Mouse (Mus musculus) embryonic facial prominence, embryonic 15.5 days (tissue): ENCODE results near the gene Tmprss13. TPM values are rescaled to one million over a fixed set of nuclear protein-coding genes. Genes with fewer than 3 reads are reported as not detected.

Experiments used
- ATAC-seq: fragments of 200-750 bp; cut with Nextera tagmentation; 2 replicates; pipeline ENCODE4 v1.8.0; 2017; ENCODE audit warnings: low read depth, moderate TSS enrichment; ENCODE audit not compliant: insufficient number of reproducible peaks, low FRiP score, low TSS enrichment
- H3K27ac ChIP-seq: fragments of 300-500 bp; sonication (generic); replicated peaks from 2 replicates; pipeline ENCODE4 v1.5.1; 2015; ENCODE audit warnings: mild to moderate bottlenecking, inconsistent platforms
- H3K27me3 ChIP-seq: fragments of 300-500 bp; sonication (generic); 2 replicates; pipeline ENCODE4 v1.6.1; 2015; ENCODE audit warnings: inconsistent platforms
- H3K36me3 ChIP-seq: fragments of 300-500 bp; sonication (generic); 2 replicates; pipeline ENCODE4 v1.6.1; 2015; ENCODE audit warnings: mild to moderate bottlenecking, inconsistent platforms
- H3K4me1 ChIP-seq: fragments of 300-500 bp; sonication (generic); 2 replicates; pipeline ENCODE4 v1.6.1; 2015; ENCODE audit warnings: inconsistent platforms
- H3K4me2 ChIP-seq: fragments of 300-500 bp; sonication (generic); replicated peaks from 2 replicates; pipeline ENCODE4 v1.6.1; 2015; ENCODE audit warnings: mild to moderate bottlenecking, inconsistent platforms
- H3K4me3 ChIP-seq: fragments of 300-500 bp; sonication (generic); replicated peaks from 2 replicates; pipeline ENCODE4 v1.5.1; 2015; ENCODE audit warnings: mild to moderate bottlenecking, inconsistent platforms
- H3K9ac ChIP-seq: fragments of 300-500 bp; sonication (generic); 2 replicates; pipeline ENCODE4 v1.6.1; 2015; ENCODE audit warnings: inconsistent platforms
- H3K9me3 ChIP-seq: fragments of 300-500 bp; sonication (generic); replicated peaks from 2 replicates; pipeline ENCODE4 v1.6.1; 2016; ENCODE audit warnings: inconsistent platforms
- WGBS: fragments of 180-500 bp; shearing (Covaris S2); methylation state at CpG from one replicate; pipeline ENCODE4 v1.1.7; 2015; 5-methylcytosine and 5-hydroxymethylcytosine counted together
- polyA plus RNA-seq: library from polyadenylated mRNA; unstranded; fragments of >200 nt; fragmentation: Nextera tagmentation; extraction: Ambion mirVana; gene quantifications from 2 replicates; pipeline ENCODE4 v1.2.1, GENCODE M21; 2015

The Tmprss13 gene
- polyA plus RNA-seq, 1 experiment from 2014 or later: 11.7 TPM

DNA sequence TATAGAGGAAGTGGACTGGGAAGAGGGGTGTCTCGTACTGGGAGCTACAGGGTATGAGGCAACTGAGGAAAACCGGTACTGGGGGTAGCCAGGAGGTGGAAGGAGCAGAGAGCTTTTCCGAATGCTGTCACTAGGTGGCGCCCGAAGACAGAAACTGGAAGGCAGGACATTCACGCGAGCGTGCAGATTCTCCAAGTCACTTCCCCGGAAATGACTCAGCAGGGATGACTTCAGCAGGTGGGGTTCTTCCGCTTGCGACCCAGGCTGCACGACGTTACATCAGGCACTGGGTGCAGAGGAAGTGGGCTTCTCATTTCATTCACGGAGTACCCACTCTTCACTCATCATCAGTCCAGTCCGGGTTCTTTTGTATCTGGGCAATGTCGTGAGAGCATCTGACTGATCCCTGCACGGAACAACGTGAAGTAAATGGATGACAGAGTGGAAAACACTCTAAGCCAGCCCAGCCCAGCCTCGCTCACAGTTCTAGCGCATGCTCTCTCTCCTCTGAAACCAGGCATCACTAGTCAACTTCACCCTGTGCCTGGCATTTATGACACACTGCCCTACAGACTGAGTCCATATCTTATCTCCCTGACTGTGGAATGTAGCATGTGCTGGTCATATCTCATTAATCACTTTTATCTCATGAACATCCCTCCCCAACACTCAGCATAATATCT lies 18.3 kb upstream of the Tmprss13 start:
- 12% methylated on average over 20 of the region's 20 CpGs for WGBS
- Histone ChIP-seq H3K4me3 (peak overlapping the region; percentile 32), H3K27me3 (no peaks in the 10 kb centered on the region), H3K9me3 (0 out of 2 replicates have a peak, but pooled peaks cover 6% of the 10 kb centered on the region), H3K4me2 (peak overlapping the region; percentile 50), H3K36me3 (no peaks in the 10 kb centered on the region), H3K9ac (no peak overlapping the region), H3K27ac (no peak overlapping the region), H3K4me1 (no peaks in the 10 kb centered on the region)
- ATAC-seq: peak; percentile 74; the same call in 1 of the 2 replicates

DNA sequence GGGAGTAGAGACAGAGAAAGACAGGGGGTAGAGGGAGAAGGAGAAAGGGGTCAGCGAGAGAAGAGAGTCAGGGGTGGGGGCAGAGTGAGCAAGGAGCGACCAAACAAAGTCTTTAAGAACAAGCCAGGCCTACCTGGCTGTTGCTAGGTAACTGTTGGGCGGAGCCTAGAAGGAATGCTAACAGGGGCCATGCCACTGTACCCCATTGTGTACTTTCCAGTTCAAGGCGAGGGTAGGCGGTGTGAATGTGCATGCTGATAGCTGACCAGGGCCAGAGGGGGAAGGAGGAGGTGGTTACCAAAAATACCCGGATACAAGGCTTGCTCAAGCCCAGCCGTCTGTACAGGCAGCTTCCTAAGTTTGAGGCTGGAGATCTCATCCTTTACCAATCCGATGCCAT lies 17.1 kb upstream of the Tmprss13 start:
- H3K4me3 ChIP-seq: no peak overlapping the region
- no peaks in the 10 kb centered on the region for H3K36me3 ChIP-seq
- no peak for ATAC-seq
- no peak overlapping the region for H3K4me2 ChIP-seq
- 95% methylated on average over 8 of the region's 8 CpGs for WGBS
- H3K9me3 ChIP-seq: 0 out of 2 replicates have a peak, but pooled peaks cover 6% of the 10 kb centered on the region
- no peak overlapping the region for H3K9ac ChIP-seq
- H3K4me1 ChIP-seq: no peaks in the 10 kb centered on the region
- no peak overlapping the region for H3K27ac ChIP-seq
- no peaks in the 10 kb centered on the region for H3K27me3 ChIP-seq

GRCm38 (mm10) chr9:45306746-45307410 lies 12.0 kb upstream of the Tmprss13 start:
- no peaks in the 10 kb centered on the region for H3K4me1 ChIP-seq
- 67% methylated on average over 12 of the region's 12 CpGs for WGBS
- no peak overlapping the region for H3K4me2 ChIP-seq

DNA sequence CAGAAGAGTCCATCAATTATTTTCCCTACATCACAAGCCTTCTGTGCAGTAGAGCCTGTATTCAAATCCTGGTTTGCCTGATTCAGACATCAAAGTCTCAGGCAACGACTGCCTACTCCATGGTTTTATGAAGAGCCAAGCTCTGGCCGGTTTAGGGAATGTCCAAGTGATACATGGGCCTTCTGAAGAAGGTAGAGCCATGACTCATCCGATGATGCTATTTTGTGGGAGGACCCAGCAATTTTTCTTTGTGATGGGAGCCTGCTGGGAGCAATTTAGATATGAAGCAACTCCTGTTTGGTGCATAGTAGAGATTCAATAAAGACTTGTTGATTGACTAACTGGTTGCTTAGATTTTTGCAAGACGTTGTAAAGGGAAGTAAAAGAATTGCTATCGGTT lies 10.4 kb upstream of the Tmprss13 start:
- H3K27ac ChIP-seq: no peak overlapping the region
- no peaks in the 10 kb centered on the region for H3K9me3 ChIP-seq
- ATAC-seq: no peak
- H3K4me2 ChIP-seq: no peak overlapping the region
- no peaks in the 10 kb centered on the region for H3K27me3 ChIP-seq
- no peak overlapping the region for H3K9ac ChIP-seq
- no peaks in the 10 kb centered on the region for H3K36me3 ChIP-seq
- WGBS: 85% methylated on average over 5 of the region's 5 CpGs
- H3K4me1 ChIP-seq: no peaks in the 10 kb centered on the region
- no peak overlapping the region for H3K4me3 ChIP-seq

More at GRCm38 (mm10) chr9:45306746-45307410, 12.0 kb upstream of the Tmprss13 start:
- Histone ChIP-seq H3K9ac (no peak overlapping the region), H3K9me3 (no peaks in the 10 kb centered on the region), H3K27me3 (no peaks in the 10 kb centered on the region), H3K36me3 (no peaks in the 10 kb centered on the region), H3K27ac (no peak overlapping the region), H3K4me3 (no peak overlapping the region)
- no peak for ATAC-seq

DNA sequence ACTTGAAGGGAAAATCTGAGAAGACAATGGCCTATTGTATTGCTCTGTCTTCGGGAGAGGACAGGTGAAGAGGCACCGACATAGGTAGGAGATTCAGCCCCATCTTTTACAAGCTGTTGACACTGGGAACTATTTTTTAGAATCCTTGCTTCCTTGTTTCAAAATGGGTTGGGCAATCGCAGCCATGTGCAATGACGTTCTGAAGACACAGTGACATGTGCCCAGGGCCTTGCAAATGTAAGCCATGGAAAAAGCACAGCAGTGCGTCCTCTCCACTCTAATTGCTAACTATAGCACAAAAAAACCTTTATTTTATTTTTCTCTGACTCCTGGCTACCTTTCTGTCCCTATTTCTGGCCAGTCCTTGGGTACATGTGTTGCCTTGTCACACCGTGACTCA lies 7.0 kb upstream of the Tmprss13 start:
- WGBS: 81% methylated on average over 6 of the region's 6 CpGs
- no peak overlapping the region for H3K27ac ChIP-seq
- H3K4me3 ChIP-seq: no peak overlapping the region
- H3K4me2 ChIP-seq: no peak overlapping the region
- H3K9ac ChIP-seq: no peak overlapping the region
- H3K4me1 ChIP-seq: peaks cover 4% of the 10 kb centered on the region; the same call in 1 of the 2 replicates
- no peaks in the 10 kb centered on the region for H3K9me3 ChIP-seq
- H3K27me3 ChIP-seq: no peaks in the 10 kb centered on the region
- no peak for ATAC-seq
- H3K36me3 ChIP-seq: no peaks in the 10 kb centered on the region

DNA sequence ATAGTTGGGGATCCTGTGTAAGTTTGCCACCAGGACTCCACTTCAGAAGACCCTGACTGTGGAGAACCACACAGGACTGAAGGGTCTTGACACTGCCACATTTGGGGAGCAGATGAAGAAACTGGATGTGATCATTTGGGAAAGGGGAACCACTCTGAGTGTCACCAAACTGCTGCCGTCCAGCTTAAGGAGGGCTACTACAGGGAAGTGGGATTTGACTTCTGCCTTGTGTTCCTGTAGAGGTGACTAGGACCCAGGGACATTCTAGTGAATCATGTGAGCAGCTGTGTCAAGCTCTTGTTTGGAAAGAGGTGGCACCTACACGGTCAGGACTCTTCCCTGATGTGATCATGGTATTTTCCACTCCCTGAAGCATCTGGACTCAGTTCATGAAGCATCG lies 5.0 kb upstream of the Tmprss13 start:
- H3K9me3 ChIP-seq: no peaks in the 10 kb centered on the region
- no peaks in the 10 kb centered on the region for H3K36me3 ChIP-seq
- no peak overlapping the region for H3K4me2 ChIP-seq
- H3K27me3 ChIP-seq: no peaks in the 10 kb centered on the region
- 75% methylated on average over 3 of the region's 3 CpGs for WGBS
- no peak overlapping the region for H3K9ac ChIP-seq
- H3K27ac ChIP-seq: no peak overlapping the region
- no peak overlapping the region for H3K4me3 ChIP-seq
- peaks cover 11% of the 10 kb centered on the region for H3K4me1 ChIP-seq
- no peak for ATAC-seq

- Histone ChIP-seq H3K9ac (no peak overlapping the region), H3K9me3 (no peaks in the 10 kb centered on the region), H3K4me3 (no peak overlapping the region), H3K4me1 (peaks cover 11% of the 10 kb centered on the region), H3K27ac (no peak overlapping the region), H3K4me2 (no peak overlapping the region), H3K27me3 (no peaks in the 10 kb centered on the region), H3K36me3 (no peaks in the 10 kb centered on the region)
- WGBS: 80% methylated on average over 3 of the region's 3 CpGs
- ATAC-seq: no peak
Observed at GRCm38 (mm10) chr9:45317635-45318034, 1.3 kb upstream of the Tmprss13 start.

DNA sequence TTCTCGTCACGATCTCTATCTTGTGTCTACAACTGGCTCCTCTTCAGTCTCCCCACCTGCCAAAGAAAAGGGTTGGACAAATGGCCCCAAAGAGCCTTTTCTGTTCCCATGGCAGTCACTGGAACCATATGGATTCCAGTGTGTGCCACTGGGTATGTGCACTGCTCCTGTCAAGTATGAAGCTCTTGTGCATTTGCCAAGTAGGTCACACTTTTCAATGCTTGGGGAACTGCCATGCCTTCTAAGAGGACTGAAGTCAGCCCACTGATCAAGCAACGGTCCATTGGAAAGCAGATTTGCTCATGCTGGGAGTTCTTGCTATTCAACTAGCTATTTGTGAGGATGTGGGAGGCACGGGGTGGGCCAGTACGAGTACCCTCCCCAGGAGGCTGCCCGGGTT lies 2.6 kb downstream of the Tmprss13 start:
- WGBS: 86% methylated on average over 6 of the region's 6 CpGs
- Histone ChIP-seq H3K27ac (no peak overlapping the region), H3K4me2 (no peak overlapping the region), H3K36me3 (no peaks in the 10 kb centered on the region), H3K4me3 (no peak overlapping the region), H3K4me1 (peaks cover 8% of the 10 kb centered on the region), H3K27me3 (no peaks in the 10 kb centered on the region), H3K9me3 (no peaks in the 10 kb centered on the region), H3K9ac (no peak overlapping the region)
- no peak for ATAC-seq

DNA sequence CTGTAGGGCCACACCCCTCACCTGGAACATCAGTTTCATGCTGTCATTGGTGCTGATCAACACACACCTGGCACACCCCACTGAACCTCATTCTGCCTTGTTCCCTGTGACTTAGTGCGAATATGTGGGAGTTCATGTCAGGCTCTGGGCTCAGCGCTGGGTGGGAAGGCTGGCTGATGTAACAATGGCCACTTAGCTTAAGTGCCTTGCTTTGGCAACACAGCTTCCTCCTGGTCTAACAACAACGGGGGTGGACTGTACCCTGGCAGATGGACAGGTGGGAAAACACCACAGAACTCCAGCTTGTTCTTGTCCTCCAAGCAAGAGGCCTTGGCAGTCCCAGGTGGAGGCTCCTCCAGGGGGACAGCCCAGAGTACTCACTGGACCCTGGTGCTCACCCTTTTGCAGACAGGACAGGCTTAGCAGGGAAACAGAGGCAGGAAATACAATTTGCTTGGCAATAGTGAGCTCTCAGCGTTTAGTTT lies 3.1 kb downstream of the Tmprss13 start:
- peaks cover 7% of the 10 kb centered on the region for H3K4me1 ChIP-seq
- H3K27me3 ChIP-seq: no peaks in the 10 kb centered on the region
- H3K27ac ChIP-seq: no peak overlapping the region
- H3K36me3 ChIP-seq: no peaks in the 10 kb centered on the region
- WGBS: 78% methylated on average over 4 of the region's 4 CpGs
- no peak overlapping the region for H3K9ac ChIP-seq
- no peak overlapping the region for H3K4me2 ChIP-seq
- no peaks in the 10 kb centered on the region for H3K9me3 ChIP-seq
- no peak overlapping the region for H3K4me3 ChIP-seq
- no peak for ATAC-seq

GRCm38 (mm10) chr9:45326390-45326789 lies 7.5 kb downstream of the Tmprss13 start:
- H3K27ac ChIP-seq: no peak overlapping the region
- no peaks in the 10 kb centered on the region for H3K4me1 ChIP-seq
- H3K9ac ChIP-seq: no peak overlapping the region
- no peak for ATAC-seq
- no peaks in the 10 kb centered on the region for H3K27me3 ChIP-seq
- no peak overlapping the region for H3K4me3 ChIP-seq
- no peaks in the 10 kb centered on the region for H3K9me3 ChIP-seq
- H3K36me3 ChIP-seq: no peaks in the 10 kb centered on the region
- H3K4me2 ChIP-seq: no peak overlapping the region
- WGBS: 86% methylated on average over 9 of the region's 9 CpGs

DNA sequence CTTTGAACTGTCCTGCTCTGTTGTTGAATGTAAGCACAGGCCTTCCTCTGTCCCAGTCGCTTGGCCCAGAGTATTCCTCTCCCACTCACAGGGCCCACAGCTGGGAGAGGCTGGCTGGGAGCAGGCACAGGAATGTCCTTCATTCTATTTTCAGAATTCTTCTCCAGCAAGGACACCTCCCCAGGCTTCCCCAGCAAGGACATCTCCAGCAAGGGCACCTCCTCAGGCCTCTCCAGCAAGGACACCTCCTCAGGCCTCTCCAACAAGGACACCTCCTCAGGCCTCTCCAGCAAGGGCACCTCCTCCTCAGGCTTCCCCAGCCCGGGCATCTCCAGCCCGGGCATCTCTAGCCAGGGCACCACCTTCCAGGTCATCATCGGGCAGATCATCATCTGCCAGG lies 9.4 kb downstream of the Tmprss13 start:
- H3K4me3 ChIP-seq: no peak overlapping the region
- H3K4me2 ChIP-seq: no peak overlapping the region
- no peak overlapping the region for H3K27ac ChIP-seq
- H3K36me3 ChIP-seq: no peaks in the 10 kb centered on the region
- H3K9ac ChIP-seq: no peak overlapping the region
- no peak for ATAC-seq
- 81% methylated on average over 4 of the region's 4 CpGs for WGBS
- no peaks in the 10 kb centered on the region for H3K4me1 ChIP-seq
- no peaks in the 10 kb centered on the region for H3K9me3 ChIP-seq
- H3K27me3 ChIP-seq: no peaks in the 10 kb centered on the region
